Mouse (Mus musculus): Measurements from ENCODE around the gene Atp6v1c2.

Atp6v1c2 gene

GRCm38 (mm10) chr12:17255602-17256001 is 73.6 kb downstream of the Atp6v1c2 start:
- DNase-seq = no peak

DNA sequence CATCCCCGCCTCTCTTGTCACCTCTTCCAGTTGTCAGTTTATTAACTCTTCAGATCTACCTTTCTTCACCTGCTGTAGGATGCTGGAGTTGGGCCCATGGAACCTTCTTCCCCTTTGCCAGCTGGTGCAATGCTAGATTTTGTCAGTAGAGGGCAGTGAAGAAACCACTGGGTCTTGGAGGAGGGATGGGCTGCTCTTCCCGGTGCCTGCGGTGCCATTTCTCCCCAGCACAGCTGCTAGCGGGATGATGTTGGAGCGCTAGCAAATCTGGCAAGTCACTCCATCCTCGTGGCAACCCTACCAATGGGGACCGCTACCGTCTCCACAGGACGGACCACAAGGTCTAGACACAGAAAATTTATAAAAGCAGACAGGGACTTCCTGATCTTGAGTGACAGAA is 76.1 kb downstream of the Atp6v1c2 start:
- DNase-seq = peak; percentile 76

GRCm38 (mm10) chr12:17250962-17251361 is 78.2 kb downstream of the Atp6v1c2 start:
- no peak for DNase-seq

DNA sequence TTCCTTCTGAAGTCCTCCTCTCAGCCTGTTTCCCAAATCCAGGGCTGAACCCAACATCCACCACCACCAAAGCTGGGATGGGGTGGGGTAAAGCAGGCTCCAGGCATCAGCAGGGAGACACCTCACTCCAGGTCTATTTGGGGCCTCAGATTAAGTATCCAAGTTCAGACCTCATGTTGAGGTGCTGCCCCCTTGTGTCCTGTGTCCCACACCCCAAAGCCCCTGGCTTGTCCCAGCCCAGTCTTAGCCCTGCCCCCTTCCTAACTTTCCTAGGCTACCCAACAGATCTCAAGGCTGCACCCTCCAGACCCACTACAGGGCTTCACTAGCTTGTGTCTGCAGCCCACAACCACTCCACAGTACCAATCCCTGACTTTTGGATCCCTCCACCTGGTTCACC is 87.1 kb downstream of the Atp6v1c2 start:
- no peak for DNase-seq

- no peak for DNase-seq
Observed at GRCm38 (mm10) chr12:17241614-17242013, 87.5 kb downstream of the Atp6v1c2 start.

- DNase-seq = no peak
Observed at GRCm38 (mm10) chr12:17241016-17241415, 88.1 kb downstream of the Atp6v1c2 start.

GRCm38 (mm10) chr12:17239428-17239688 is 89.8 kb downstream of the Atp6v1c2 start:
- no peak for DNase-seq

DNA sequence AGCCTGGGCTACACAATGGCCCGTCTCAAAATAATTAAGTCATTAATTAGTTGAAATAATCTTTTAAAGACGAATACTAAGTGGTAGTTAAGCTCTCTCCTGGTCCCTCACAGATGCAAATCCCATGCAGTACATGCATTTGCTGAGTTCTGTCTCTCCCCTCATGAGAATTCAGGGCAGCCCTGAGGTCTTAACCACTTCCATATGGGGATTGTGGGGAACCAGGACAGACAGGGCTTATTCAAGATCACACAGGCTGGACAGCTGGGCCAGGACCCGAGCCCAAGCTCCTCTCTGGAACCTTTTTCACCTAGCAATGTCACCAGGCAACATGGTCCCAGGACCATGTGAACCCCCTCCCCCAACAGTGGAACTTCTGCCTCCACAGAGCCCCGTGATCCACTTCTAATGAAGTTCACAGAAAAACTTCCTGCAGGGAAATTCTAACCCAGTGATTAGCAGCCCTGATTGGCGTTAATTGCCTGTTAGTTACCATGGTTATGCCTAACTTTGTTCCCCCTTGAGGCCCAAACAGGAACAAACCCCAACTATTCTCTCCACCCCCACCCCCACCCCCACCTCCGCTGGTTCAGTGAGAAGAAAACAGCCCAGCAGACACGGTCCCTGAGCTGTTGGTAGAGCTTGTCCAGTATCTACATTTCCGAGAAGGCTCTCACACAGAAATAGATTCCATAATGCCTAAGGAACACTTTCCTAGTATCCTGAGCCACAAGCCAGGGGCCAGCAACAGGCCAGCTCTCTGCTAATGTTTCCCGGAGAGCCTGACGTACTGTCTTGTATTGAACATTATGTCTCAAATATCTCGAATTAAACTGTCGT is 90.4 kb downstream of the Atp6v1c2 start:
- no peak for DNase-seq

- DNase-seq = no peak
Observed at GRCm38 (mm10) chr12:17235535-17236313, 93.4 kb downstream of the Atp6v1c2 start.
